Mouse (Mus musculus): ENCODE measurements at regions not wholly inside any gene's neighbourhood (a gene's known extent, or its start where the extent isn't known, plus 50 kb on each side); places are given as distances from the start of the nearest gene placed in this dataset.

DNA sequence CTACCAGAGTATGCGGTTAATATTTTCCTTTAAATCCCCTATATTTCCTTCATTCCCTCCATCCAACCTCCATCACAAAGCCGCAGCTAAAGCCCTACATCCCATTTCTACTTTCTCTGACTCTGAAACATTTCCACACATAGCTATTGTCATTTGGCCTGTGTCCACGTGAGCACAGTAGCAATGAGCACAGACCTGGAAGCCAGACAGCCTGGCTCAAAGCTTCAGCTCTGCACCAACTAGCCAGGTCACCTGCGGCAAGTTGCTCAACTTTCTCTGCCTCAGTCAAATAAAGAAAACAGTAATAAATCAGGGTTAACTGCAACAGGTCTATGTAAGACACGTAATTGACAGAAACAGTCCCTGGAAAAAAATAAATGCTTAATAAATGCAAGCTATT is 247.8 kb upstream of the Maf start:
- Histone ChIP-seq H3K9ac (replicated peaks; ENCODE audit: low read length) (no peak overlapping the region), H3K4me3 (ENCODE audit: low read depth, low read length) (no peak overlapping the region), H3K4me2 (ENCODE audit: low read depth, low read length) (no peak overlapping the region), H3K9me3 (replicated peaks; ENCODE audit: control insufficient read depth, low read length) (no peaks in the 10 kb centered on the region), H3K4me1 (ENCODE audit: control insufficient read depth, insufficient read depth, low read length) (no peaks in the 10 kb centered on the region), H3K27me3 (ENCODE audit: control insufficient read depth, insufficient read depth, low read length) (no peaks in the 10 kb centered on the region), H3K36me3 (replicated peaks; ENCODE audit: control insufficient read depth, insufficient read depth, low read depth, low read length) (no peaks in the 10 kb centered on the region), H3K27ac (replicated peaks; ENCODE audit: low read depth, low read length) (no peak overlapping the region)
- 87% methylated on average over 5 of the region's 5 CpGs for WGBS
- DNase-seq (ENCODE audit: low spot score) = no peak
- ATAC-seq (replicated peaks; ENCODE audit: insufficient number of reproducible peaks, low FRiP score, low TSS enrichment, low read depth) = no peak

DNA sequence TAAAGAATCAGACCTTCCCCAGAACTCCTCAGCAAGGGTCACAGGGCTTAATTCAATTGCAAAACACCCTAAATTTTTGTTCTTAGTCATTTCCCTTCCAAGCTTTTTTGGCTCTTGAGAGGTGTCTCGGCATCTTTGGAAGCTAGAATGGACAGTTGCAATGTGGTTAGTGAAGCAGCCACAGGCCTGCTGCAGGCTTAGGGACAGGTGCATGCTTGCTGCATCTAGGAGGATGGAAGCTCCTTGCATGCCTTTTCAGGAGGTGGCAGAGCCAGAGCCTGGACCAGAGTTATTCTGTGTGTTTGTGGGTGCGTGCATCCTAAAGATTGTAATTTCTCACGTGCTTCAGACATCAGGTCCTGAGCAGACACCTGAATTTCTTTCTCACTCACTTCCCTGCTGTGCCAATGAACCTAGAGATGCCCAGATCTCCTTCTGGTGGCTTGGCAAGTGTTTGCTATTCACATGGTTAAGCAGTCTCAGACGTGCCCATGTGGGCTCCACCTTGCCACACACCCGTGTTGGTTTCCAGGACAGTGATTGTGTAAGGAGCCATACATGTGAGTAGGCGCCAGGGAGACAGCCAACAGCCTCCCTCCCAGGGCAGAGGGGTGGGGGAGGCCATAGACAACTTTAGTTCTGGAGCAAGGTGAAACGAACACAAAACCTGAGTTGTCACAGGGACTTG is 246.3 kb upstream of the Maf start:
- Histone ChIP-seq H3K36me3 (replicated peaks; ENCODE audit: control insufficient read depth, insufficient read depth, low read depth, low read length) (no peaks in the 10 kb centered on the region), H3K9ac (replicated peaks; ENCODE audit: low read length) (no peak overlapping the region), H3K4me1 (ENCODE audit: control insufficient read depth, insufficient read depth, low read length) (no peaks in the 10 kb centered on the region), H3K4me3 (ENCODE audit: low read depth, low read length) (no peak overlapping the region), H3K27ac (replicated peaks; ENCODE audit: low read depth, low read length) (no peak overlapping the region), H3K4me2 (ENCODE audit: low read depth, low read length) (no peak overlapping the region), H3K27me3 (ENCODE audit: control insufficient read depth, insufficient read depth, low read length) (no peaks in the 10 kb centered on the region), H3K9me3 (replicated peaks; ENCODE audit: control insufficient read depth, low read length) (no peaks in the 10 kb centered on the region)
- no peak for ATAC-seq (replicated peaks; ENCODE audit: insufficient number of reproducible peaks, low FRiP score, low TSS enrichment, low read depth)
- 87% methylated on average over 7 of the region's 7 CpGs for WGBS
- no peak for DNase-seq (ENCODE audit: low spot score)

DNA sequence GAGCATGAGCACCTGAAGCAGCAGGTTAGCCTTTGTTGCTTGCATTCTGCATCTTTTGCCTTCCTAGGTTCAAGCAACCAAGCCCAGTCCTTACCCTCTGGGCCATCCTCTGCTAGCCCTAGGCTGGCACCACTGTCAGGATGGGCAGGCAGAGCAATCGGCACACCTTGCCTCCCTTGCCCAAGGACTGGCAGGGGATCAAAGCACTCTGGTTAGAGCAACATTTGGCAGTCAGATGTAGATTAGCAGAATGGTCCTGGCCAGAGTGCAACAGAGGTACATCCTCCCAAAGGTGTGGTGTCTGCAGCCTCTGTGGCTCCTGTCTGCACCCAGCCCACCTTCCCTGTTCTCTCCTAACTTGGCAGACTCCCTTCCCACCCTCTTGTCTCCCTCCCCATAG is 244.9 kb upstream of the Maf start:
- H3K9ac ChIP-seq (replicated peaks; ENCODE audit: low read length) = no peak overlapping the region
- no peak overlapping the region for H3K4me2 ChIP-seq (ENCODE audit: low read depth, low read length)
- no peak for ATAC-seq (replicated peaks; ENCODE audit: insufficient number of reproducible peaks, low FRiP score, low TSS enrichment, low read depth)
- no peaks in the 10 kb centered on the region for H3K27me3 ChIP-seq (ENCODE audit: control insufficient read depth, insufficient read depth, low read length)
- no peaks in the 10 kb centered on the region for H3K36me3 ChIP-seq (replicated peaks; ENCODE audit: control insufficient read depth, insufficient read depth, low read depth, low read length)
- 94% methylated on average over 1 of the region's 1 CpGs for WGBS
- H3K4me3 ChIP-seq (ENCODE audit: low read depth, low read length) = no peak overlapping the region
- no peaks in the 10 kb centered on the region for H3K4me1 ChIP-seq (ENCODE audit: control insufficient read depth, insufficient read depth, low read length)
- H3K27ac ChIP-seq (replicated peaks; ENCODE audit: low read depth, low read length) = no peak overlapping the region
- DNase-seq (ENCODE audit: low spot score) = no peak
- H3K9me3 ChIP-seq (replicated peaks; ENCODE audit: control insufficient read depth, low read length) = no peaks in the 10 kb centered on the region

DNA sequence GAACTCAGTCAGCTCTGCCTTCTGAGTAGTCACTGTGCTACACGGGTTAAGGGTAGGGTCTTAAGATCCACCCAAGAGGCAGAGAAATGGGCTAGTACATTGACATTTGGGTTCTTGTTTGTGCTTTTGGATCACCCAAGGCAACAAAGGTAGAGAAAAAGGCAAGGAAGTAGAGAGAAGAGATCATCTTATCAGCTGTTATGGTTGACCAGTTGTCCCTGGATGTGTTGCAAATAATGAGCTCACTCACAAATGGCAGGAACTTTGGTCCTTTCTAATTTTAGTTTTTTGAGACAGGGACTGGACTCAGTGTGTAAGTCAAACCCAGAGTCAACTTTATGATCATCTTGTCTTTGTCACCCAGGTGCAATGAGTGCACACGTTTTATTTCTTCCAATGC is 241.3 kb upstream of the Maf start:
- H3K4me2 ChIP-seq (ENCODE audit: low read depth, low read length) = no peak overlapping the region
- H3K27me3 ChIP-seq (ENCODE audit: control insufficient read depth, insufficient read depth, low read length) = no peaks in the 10 kb centered on the region
- 70% methylated on average over 2 of the region's 2 CpGs for WGBS
- H3K4me1 ChIP-seq (ENCODE audit: control insufficient read depth, insufficient read depth, low read length) = no peaks in the 10 kb centered on the region
- no peaks in the 10 kb centered on the region for H3K9me3 ChIP-seq (replicated peaks; ENCODE audit: control insufficient read depth, low read length)
- DNase-seq (ENCODE audit: low spot score) (no peak), ATAC-seq (replicated peaks; ENCODE audit: insufficient number of reproducible peaks, low FRiP score, low TSS enrichment, low read depth) (no peak)
- no peak overlapping the region for H3K27ac ChIP-seq (replicated peaks; ENCODE audit: low read depth, low read length)
- H3K9ac ChIP-seq (replicated peaks; ENCODE audit: low read length) = no peak overlapping the region
- no peak overlapping the region for H3K4me3 ChIP-seq (ENCODE audit: low read depth, low read length)
- no peaks in the 10 kb centered on the region for H3K36me3 ChIP-seq (replicated peaks; ENCODE audit: control insufficient read depth, insufficient read depth, low read depth, low read length)

DNA sequence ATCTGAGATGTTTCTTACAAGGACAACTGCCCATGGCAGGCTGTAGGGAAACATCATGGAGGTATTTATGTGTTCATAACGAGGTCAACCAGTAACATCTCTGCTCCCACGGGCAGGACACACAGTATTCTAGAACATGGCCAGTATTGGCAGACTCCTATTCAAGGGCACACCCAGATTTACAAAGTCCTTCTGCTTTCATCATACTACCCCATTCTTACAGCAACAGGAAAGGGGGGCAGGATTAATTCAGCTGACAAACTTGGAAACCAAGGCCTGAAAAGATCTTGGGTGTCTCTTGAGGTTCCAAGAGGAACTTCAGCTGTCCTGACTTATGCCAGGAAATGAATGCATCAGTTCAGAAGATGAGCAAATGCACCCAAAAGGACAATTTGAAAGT is 240.4 kb upstream of the Maf start:
- no peaks in the 10 kb centered on the region for H3K27me3 ChIP-seq (ENCODE audit: control insufficient read depth, insufficient read depth, low read length)
- no peak for DNase-seq (ENCODE audit: low spot score)
- no peak overlapping the region for H3K27ac ChIP-seq (replicated peaks; ENCODE audit: low read depth, low read length)
- no peak overlapping the region for H3K4me2 ChIP-seq (ENCODE audit: low read depth, low read length)
- H3K4me3 ChIP-seq (ENCODE audit: low read depth, low read length) = no peak overlapping the region
- H3K9ac ChIP-seq (replicated peaks; ENCODE audit: low read length) = no peak overlapping the region
- no peaks in the 10 kb centered on the region for H3K36me3 ChIP-seq (replicated peaks; ENCODE audit: control insufficient read depth, insufficient read depth, low read depth, low read length)
- H3K4me1 ChIP-seq (ENCODE audit: control insufficient read depth, insufficient read depth, low read length) = no peaks in the 10 kb centered on the region; the same call in 1 of the 2 replicates
- ATAC-seq (replicated peaks; ENCODE audit: insufficient number of reproducible peaks, low FRiP score, low TSS enrichment, low read depth) = no peak
- no peaks in the 10 kb centered on the region for H3K9me3 ChIP-seq (replicated peaks; ENCODE audit: control insufficient read depth, low read length)
- 81% methylated on average over 2 of the region's 2 CpGs for WGBS

DNA sequence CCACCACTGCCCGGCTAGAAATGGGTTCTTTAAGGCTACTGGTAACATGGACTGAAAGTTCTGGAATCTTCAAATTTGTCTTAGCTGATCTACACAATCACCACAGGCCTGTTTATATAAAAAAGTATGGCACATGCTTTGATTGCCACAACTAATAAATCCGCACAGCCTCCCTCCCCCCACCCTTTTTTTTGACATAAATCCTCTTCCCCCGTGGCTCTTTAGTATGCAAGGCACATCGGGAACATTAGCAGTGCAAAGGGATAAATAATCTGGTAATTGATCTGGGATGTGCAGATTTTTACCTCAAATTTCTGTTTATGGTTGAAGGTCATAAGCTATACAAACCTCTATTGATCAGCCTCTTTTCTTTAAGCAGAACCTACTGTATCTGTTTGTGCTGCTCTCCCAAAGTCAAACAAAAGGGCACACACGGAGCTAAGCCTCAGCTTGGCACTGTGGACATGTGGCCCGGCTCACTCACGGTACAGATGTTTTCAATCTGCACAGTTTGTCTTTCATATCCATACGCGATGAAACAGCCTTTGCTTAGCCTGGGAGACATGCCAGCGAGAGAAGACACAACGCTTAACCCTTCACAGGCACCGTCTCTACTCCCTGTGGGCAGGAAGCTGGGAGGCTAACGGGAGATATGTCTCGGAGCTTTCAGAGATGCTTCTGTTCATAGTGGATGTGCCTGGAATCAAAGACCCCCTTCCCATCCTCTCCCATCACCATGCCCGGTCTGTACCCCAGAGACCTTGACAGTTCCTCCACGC is 235.3 kb upstream of the Maf start:
- no peaks in the 10 kb centered on the region for H3K27me3 ChIP-seq (ENCODE audit: control insufficient read depth, insufficient read depth, low read length)
- 0 out of 2 replicates have a peak overlapping the region, but pooled peaks have one; percentile 42 for H3K27ac ChIP-seq (replicated peaks; ENCODE audit: low read depth, low read length)
- H3K9me3 ChIP-seq (replicated peaks; ENCODE audit: control insufficient read depth, low read length) = no peaks in the 10 kb centered on the region
- H3K4me1 ChIP-seq (ENCODE audit: control insufficient read depth, insufficient read depth, low read length) = no peaks in the 10 kb centered on the region; the same call in 1 of the 2 replicates
- H3K4me3 ChIP-seq (ENCODE audit: low read depth, low read length) = no peak overlapping the region
- no peak overlapping the region for H3K9ac ChIP-seq (replicated peaks; ENCODE audit: low read length)
- H3K36me3 ChIP-seq (replicated peaks; ENCODE audit: control insufficient read depth, insufficient read depth, low read depth, low read length) = no peaks in the 10 kb centered on the region
- H3K4me2 ChIP-seq (ENCODE audit: low read depth, low read length) = peak overlapping the region; percentile 19; the same call in 1 of the 2 replicates
- DNase-seq (ENCODE audit: low spot score) (peak; percentile 86), ATAC-seq (replicated peaks; ENCODE audit: insufficient number of reproducible peaks, low FRiP score, low TSS enrichment, low read depth) (peak; percentile 79)
- WGBS = 23% methylated on average over 16 of the region's 16 CpGs

DNA sequence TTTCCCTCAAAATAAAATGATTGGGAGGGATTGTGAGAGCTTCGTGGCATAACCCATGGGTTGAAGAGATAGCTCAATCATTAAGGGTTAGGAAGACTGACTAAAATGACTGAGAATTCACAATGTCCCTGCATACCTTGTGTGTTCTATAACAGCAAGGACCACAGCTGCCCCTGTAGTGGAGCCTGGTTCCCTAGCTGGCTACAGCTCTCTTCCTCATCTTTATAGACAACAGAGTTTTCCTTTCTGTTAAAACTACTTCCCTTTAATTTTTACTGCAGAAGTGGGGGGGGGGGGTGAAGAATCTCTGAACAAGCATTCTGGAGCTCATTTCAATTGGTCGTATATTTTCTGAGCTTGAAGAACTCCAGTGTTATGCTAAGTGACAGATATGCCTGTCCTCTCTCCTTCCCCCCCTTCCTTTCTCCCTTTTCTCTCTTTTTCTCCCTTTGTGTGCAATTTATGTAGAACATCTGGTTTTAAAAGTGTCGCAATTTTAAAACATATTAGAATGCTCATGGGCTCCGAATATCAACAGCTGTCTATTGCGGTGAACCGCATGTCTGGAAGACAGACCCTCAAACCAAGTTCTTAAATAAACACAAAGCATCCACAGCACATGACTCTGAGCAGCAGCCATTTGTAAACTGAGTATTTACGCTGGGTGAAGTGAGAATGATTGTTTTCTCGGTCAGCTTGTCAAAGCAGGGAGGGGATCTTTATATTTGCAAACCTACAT is 222.0 kb upstream of the Maf start:
- Histone ChIP-seq H3K36me3 (replicated peaks; ENCODE audit: control insufficient read depth, insufficient read depth, low read depth, low read length) (no peaks in the 10 kb centered on the region), H3K4me1 (ENCODE audit: control insufficient read depth, insufficient read depth, low read length) (no peaks in the 10 kb centered on the region), H3K27ac (replicated peaks; ENCODE audit: low read depth, low read length) (no peak overlapping the region), H3K4me3 (ENCODE audit: low read depth, low read length) (no peak overlapping the region), H3K9me3 (replicated peaks; ENCODE audit: control insufficient read depth, low read length) (no peaks in the 10 kb centered on the region), H3K4me2 (ENCODE audit: low read depth, low read length) (no peak overlapping the region), H3K27me3 (ENCODE audit: control insufficient read depth, insufficient read depth, low read length) (no peaks in the 10 kb centered on the region), H3K9ac (replicated peaks; ENCODE audit: low read length) (no peak overlapping the region)
- ATAC-seq (replicated peaks; ENCODE audit: insufficient number of reproducible peaks, low FRiP score, low TSS enrichment, low read depth) (no peak), DNase-seq (ENCODE audit: low spot score) (peak; percentile 2)
- WGBS = 72% methylated on average over 8 of the region's 8 CpGs

DNA sequence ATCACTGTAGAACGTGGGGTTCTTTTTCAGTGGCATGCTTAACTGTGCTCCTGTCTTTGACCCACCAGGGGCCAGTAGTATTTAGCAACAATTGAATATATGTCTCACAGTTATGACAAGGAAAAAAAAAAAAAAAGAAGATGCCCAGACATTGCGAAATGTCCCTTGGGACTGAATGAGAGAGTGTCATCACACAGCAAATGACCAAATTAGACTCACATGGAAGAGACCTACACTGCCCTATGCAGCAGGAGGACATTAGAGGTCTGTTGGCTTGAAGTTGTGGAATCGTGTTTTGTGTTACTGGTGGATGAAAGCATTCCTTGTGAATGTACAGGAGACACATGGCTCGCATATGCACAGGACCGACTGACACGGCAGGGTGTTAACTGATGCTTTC is 214.3 kb upstream of the Maf start:
- H3K27ac ChIP-seq (replicated peaks; ENCODE audit: low read depth, low read length) = no peak overlapping the region
- ATAC-seq (replicated peaks; ENCODE audit: insufficient number of reproducible peaks, low FRiP score, low TSS enrichment, low read depth) (no peak), DNase-seq (ENCODE audit: low spot score) (no peak)
- H3K27me3 ChIP-seq (ENCODE audit: control insufficient read depth, insufficient read depth, low read length) = no peaks in the 10 kb centered on the region
- no peak overlapping the region for H3K9ac ChIP-seq (replicated peaks; ENCODE audit: low read length)
- no peaks in the 10 kb centered on the region for H3K36me3 ChIP-seq (replicated peaks; ENCODE audit: control insufficient read depth, insufficient read depth, low read depth, low read length)
- no peaks in the 10 kb centered on the region for H3K4me1 ChIP-seq (ENCODE audit: control insufficient read depth, insufficient read depth, low read length)
- no peaks in the 10 kb centered on the region for H3K9me3 ChIP-seq (replicated peaks; ENCODE audit: control insufficient read depth, low read length)
- no peak overlapping the region for H3K4me2 ChIP-seq (ENCODE audit: low read depth, low read length)
- H3K4me3 ChIP-seq (ENCODE audit: low read depth, low read length) = no peak overlapping the region
- 88% methylated on average over 6 of the region's 6 CpGs for WGBS

All from embryonic facial prominence, embryonic 11.5 days (tissue).